Mouse (Mus musculus) bone marrow macrophage, adult 2 months (primary cell): ENCODE data around the gene Urb1. TPM values are rescaled to one million over a fixed set of nuclear protein-coding genes. Genes with fewer than 3 reads are reported as not detected.
A peak's percentile ranks its signal among the peaks of the same experiment; 100 is the strongest.

Experiments used
- H3K27ac ChIP-seq: 2 replicates; pipeline ENCODE4 v1.5.1; 2012; ENCODE audit warnings: low read depth, low read length; ENCODE audit not compliant: insufficient read depth
- H3K4me1 ChIP-seq: 2 replicates; pipeline ENCODE4 v1.6.1; 2012; ENCODE audit warnings: low read length; ENCODE audit not compliant: control insufficient read depth, insufficient read depth
- H3K4me3 ChIP-seq: 2 replicates; pipeline ENCODE4 v1.5.1; 2012; ENCODE audit warnings: mild to moderate bottlenecking, low read length, moderate library complexity; ENCODE audit not compliant: insufficient read depth
- CTCF ChIP-seq: IDR thresholded peaks from 2 replicates; pipeline ENCODE4 v1.5.1; 2012; ENCODE audit warnings: low read depth, mild to moderate bottlenecking, low read length, moderate library complexity
- POLR2A ChIP-seq: IDR thresholded peaks from 2 replicates; pipeline ENCODE4 v1.6.1; 2012; ENCODE audit warnings: mild to moderate bottlenecking, low read depth, low read length, borderline replicate concordance
- polyA plus RNA-seq: library from polyadenylated mRNA; stranded (reverse); fragments of >200 nt; gene quantifications from 2 replicates; pipeline ENCODE4 v1.2.4, GENCODE M21; 2012; ENCODE audit not compliant: missing spikeins, insufficient read depth, insufficient read length

Urb1 gene
- polyA plus RNA-seq, 1 experiment, result 2.8 TPM

- no peak overlapping the region for H3K27ac ChIP-seq
- TF ChIP-seq CTCF (no peak), POLR2A (no peak)
- no peak overlapping the region for H3K4me3 ChIP-seq
- H3K4me1 ChIP-seq, result no peaks in the 10 kb centered on the region
These were observed 32.0 kb upstream of the Urb1 start for GRCm38 (mm10) chr16:90842164-90842563.

- no peak overlapping the region for H3K4me3 ChIP-seq
- TF ChIP-seq CTCF (no peak), POLR2A (no peak)
- H3K27ac ChIP-seq, result no peak overlapping the region
- no peaks in the 10 kb centered on the region for H3K4me1 ChIP-seq
These were observed 27.2 kb upstream of the Urb1 start for GRCm38 (mm10) chr16:90837431-90837830.

GRCm38 (mm10) chr16:90833041-90833791 lies 23.0 kb upstream of the Urb1 start:
- H3K4me1 ChIP-seq, result no peaks in the 10 kb centered on the region
- H3K27ac ChIP-seq, result no peak overlapping the region
- TF ChIP-seq POLR2A (no peak), CTCF (no peak)
- no peak overlapping the region for H3K4me3 ChIP-seq

GRCm38 (mm10) chr16:90832495-90832894 lies 22.3 kb upstream of the Urb1 start:
- Histone ChIP-seq H3K27ac (no peak overlapping the region), H3K4me1 (no peaks in the 10 kb centered on the region), H3K4me3 (no peak overlapping the region)
- TF ChIP-seq POLR2A (no peak), CTCF (no peak)

GRCm38 (mm10) chr16:90831676-90832075 lies 21.5 kb upstream of the Urb1 start:
- H3K4me3 ChIP-seq, result no peak overlapping the region
- TF ChIP-seq POLR2A (no peak), CTCF (no peak)
- no peak overlapping the region for H3K27ac ChIP-seq
- no peaks in the 10 kb centered on the region for H3K4me1 ChIP-seq

GRCm38 (mm10) chr16:90830686-90831439 lies 20.6 kb upstream of the Urb1 start:
- peak overlapping the region; percentile 64 for H3K4me3 ChIP-seq

GRCm38 (mm10) chr16:90829894-90830685 lies 19.9 kb upstream of the Urb1 start:
- no peak overlapping the region for H3K27ac ChIP-seq
- H3K4me3 ChIP-seq, result peak overlapping the region; percentile 64

More at GRCm38 (mm10) chr16:90830686-90831439, 20.6 kb upstream of the Urb1 start:
- no peak overlapping the region for H3K27ac ChIP-seq
- no peaks in the 10 kb centered on the region for H3K4me1 ChIP-seq
- TF ChIP-seq POLR2A (no peak), CTCF (no peak)

GRCm38 (mm10) chr16:90829136-90829535 lies 18.9 kb upstream of the Urb1 start:
- no peak for TF ChIP-seq CTCF
- no peak for TF ChIP-seq POLR2A
- H3K4me3 ChIP-seq, result no peak overlapping the region
- no peak overlapping the region for H3K27ac ChIP-seq
- no peaks in the 10 kb centered on the region for H3K4me1 ChIP-seq

More at GRCm38 (mm10) chr16:90829894-90830685, 19.9 kb upstream of the Urb1 start:
- H3K4me1 ChIP-seq, result no peaks in the 10 kb centered on the region
- TF ChIP-seq POLR2A, result no peak
- no peak for TF ChIP-seq CTCF

GRCm38 (mm10) chr16:90827498-90827897 lies 17.3 kb upstream of the Urb1 start:
- Histone ChIP-seq H3K4me1 (no peaks in the 10 kb centered on the region), H3K4me3 (no peak overlapping the region), H3K27ac (no peak overlapping the region)
- TF ChIP-seq CTCF, result no peak
- no peak for TF ChIP-seq POLR2A
